9 mouse cellular contexts compared by ENCODE assay signal in the genomic region with DNA sequence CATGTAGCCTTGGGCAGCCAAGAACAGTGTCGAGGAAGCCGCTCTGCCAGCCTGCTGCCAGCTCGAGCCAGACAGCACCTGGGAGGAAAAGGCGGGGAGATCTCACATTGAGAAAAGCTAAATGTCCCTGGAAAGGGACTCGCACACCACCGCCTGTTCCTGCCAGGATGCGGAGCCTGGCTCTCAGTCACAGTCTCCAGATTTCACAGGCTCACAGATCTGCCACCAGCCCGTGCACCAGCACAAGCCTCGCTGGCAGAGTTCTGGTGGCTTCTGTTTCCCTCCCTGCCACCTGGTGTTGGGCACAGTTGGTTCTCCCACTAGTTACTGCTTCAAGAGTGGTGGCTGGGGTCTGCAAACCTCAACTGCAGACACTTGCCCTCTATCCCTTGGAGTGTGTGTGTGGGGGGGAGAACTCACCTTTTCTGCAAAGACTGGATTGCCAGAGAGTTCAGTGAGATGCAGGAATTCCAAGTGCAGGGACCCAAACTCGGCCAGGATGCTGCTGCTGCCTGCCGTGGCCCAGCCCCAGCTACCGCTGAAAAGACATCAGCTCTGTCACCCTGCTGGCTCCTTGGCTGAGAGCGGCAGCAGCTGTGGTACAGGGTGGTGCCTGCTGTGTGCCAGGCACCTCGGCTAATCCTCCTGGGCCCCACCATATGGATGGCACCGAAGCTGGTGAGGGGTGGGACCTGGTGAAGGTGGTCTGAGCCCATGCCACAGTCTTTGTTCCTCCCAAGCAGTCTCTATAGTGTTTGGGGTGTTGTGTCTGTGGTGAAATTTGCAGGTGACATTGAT. TPM values are rescaled to one million over a fixed set of nuclear protein-coding genes. Genes with fewer than 3 reads are reported as not detected.
DNase-seq lines count a peak whose midpoint lies in the region; ATAC-seq lines count a peak whose summit lies in the region.
"Had no signal": no experiment of that assay in that cellular context is flagged by ENCODE, and none has a peak within 500 bp of the region (broad histone marks: within the 10 kb centered on the region; RNA-seq: fewer than 3 reads in every experiment).

No protein-coding gene starts in this region.

- 0 out of 2 replicates have a peak, but pooled peaks cover 9% of the 10 kb centered on the region for H3K36me3 ChIP-seq in heart, embryonic 14.5 days (ENCODE audit: control insufficient read depth, insufficient read depth, low read length)
- no peaks in the 10 kb centered on the region for H3K36me3 ChIP-seq in forebrain, embryonic 12.5 days (replicated peaks)
- H3K36me3 ChIP-seq in neural tube, embryonic 15.5 days: no peaks in the 10 kb centered on the region
- H3K36me3 ChIP-seq: liver, embryonic 13.5 days had no signal

- H3K4me3 ChIP-seq in heart, embryonic 14.5 days (ENCODE audit: control insufficient read depth in 1 of 2, insufficient read depth in 1 of 2, low read depth in 1 of 2, low read length in 2 of 2): no peak overlapping the region
- no peak overlapping the region for H3K4me3 ChIP-seq in forebrain, embryonic 12.5 days (replicated peaks)
- H3K4me3 ChIP-seq in neural tube, embryonic 15.5 days (replicated peaks): no peak overlapping the region
- H3K4me3 ChIP-seq: liver, embryonic 13.5 days had no signal

- peaks cover 28 to 36% of the 10 kb centered on the region in 2 experiments for H3K4me1 ChIP-seq in heart, embryonic 14.5 days (ENCODE audit: control insufficient read depth in 2 of 2, insufficient read depth in 2 of 2, low read length in 2 of 2)
- peaks cover 38% of the 10 kb centered on the region for H3K4me1 ChIP-seq in forebrain, embryonic 12.5 days
- peaks cover 29% of the 10 kb centered on the region for H3K4me1 ChIP-seq in neural tube, embryonic 15.5 days

- no peak overlapping the region for H3K4me2 ChIP-seq in heart, embryonic 14.5 days (ENCODE audit: low read length)
- H3K4me2 ChIP-seq in forebrain, embryonic 12.5 days: no peak overlapping the region
- no peak overlapping the region for H3K4me2 ChIP-seq in neural tube, embryonic 15.5 days
- H3K4me2 ChIP-seq: liver, embryonic 13.5 days had no signal

- intact Hi-C loops in gastrocnemius, postnatal 36 days (cut with DNase I): loop anchor here (5.0 kb wide), 1 partner anchor 132 kb away; no protein-coding TSS in a partner anchor

- no peak for DNase-seq in heart, adult 9 months (ENCODE audit: low spot score in 2 of 2)
- DNase-seq in layer of hippocampus, adult 9-11 months: peak; percentile 92
- no peak for DNase-seq in thymus, postnatal 0 days (ENCODE audit: low spot score)
- DNase-seq in gastrocnemius, postnatal 36 days: no peak
- DNase-seq in urinary bladder, postnatal 14 days (ENCODE audit: low spot score): no peak
- DNase-seq: liver, embryonic 13.5 days had no signal

- H3K27me3 ChIP-seq in heart, embryonic 14.5 days (ENCODE audit: control insufficient read depth, insufficient read depth, low read length): no peaks in the 10 kb centered on the region
- H3K27me3 ChIP-seq in forebrain, embryonic 12.5 days: no peaks in the 10 kb centered on the region
- H3K27me3 ChIP-seq in neural tube, embryonic 15.5 days (replicated peaks): no peaks in the 10 kb centered on the region
- H3K27me3 ChIP-seq: liver, embryonic 13.5 days had no signal

- no peaks in the 10 kb centered on the region for H3K9me3 ChIP-seq in heart, embryonic 14.5 days (ENCODE audit: control insufficient read depth, low read length)
- no peaks in the 10 kb centered on the region for H3K9me3 ChIP-seq in forebrain, embryonic 12.5 days
- H3K9me3 ChIP-seq in neural tube, embryonic 15.5 days (replicated peaks): no peaks in the 10 kb centered on the region
- H3K9me3 ChIP-seq: liver, embryonic 13.5 days had no signal

- no peak for ATAC-seq in heart, embryonic 14.5 days (ENCODE audit: insufficient number of reproducible peaks, insufficient read depth, low FRiP score, low read depth)
- no peak for ATAC-seq in forebrain, embryonic 12.5 days (ENCODE audit: low FRiP score)
- no peak; the same call in 1 of the 2 replicates for ATAC-seq in neural tube, embryonic 15.5 days (ENCODE audit: low FRiP score)

- 79% methylated on average over 15 of the region's 15 CpGs for WGBS in heart, embryonic 14.5 days
- 72% methylated on average over 15 of the region's 15 CpGs for whole genome bisulfite sequencing in forebrain, embryonic 12.5 days
- 59% methylated on average over 15 of the region's 15 CpGs for WGBS in neural tube, embryonic 15.5 days

- H3K27ac ChIP-seq in heart, embryonic 14.5 days (replicated peaks in 1 of 2; ENCODE audit: control insufficient read depth in 1 of 2, insufficient read depth in 1 of 2, low read depth in 2 of 2, low read length in 2 of 2): no peak overlapping the region
- H3K27ac ChIP-seq in forebrain, embryonic 12.5 days: peak overlapping the region; percentile 53; the same call in 1 of the 2 replicates
- peak overlapping the region; percentile 54 for H3K27ac ChIP-seq in neural tube, embryonic 15.5 days (replicated peaks)
- H3K27ac ChIP-seq: liver, embryonic 13.5 days had no signal

- H3K9ac ChIP-seq in heart, embryonic 14.5 days (ENCODE audit: low read length): peak overlapping the region; percentile 68; the same call in 1 of the 2 replicates
- H3K9ac ChIP-seq in forebrain, embryonic 12.5 days: no peak overlapping the region
- H3K9ac ChIP-seq in neural tube, embryonic 15.5 days (replicated peaks): no peak overlapping the region
- H3K9ac ChIP-seq: liver, embryonic 13.5 days had no signal

RNA-seq across cellular contexts. Expression of a gene that starts 28.6 kb away (rescaled TPM):
- polyA plus RNA-seq in heart, embryonic 14.5 days (2014; fragmentation: Nextera tagmentation; extraction: Ambion mirVana): 41.5 and 43.6 TPM in 2 replicates
- polyA plus RNA-seq in forebrain, embryonic 12.5 days (2016; fragmentation: Nextera tagmentation; extraction: Ambion mirVana): 9.3 and 14.8 TPM in 2 replicates
- polyA plus RNA-seq in neural tube, embryonic 15.5 days (2015; fragmentation: Nextera tagmentation; extraction: Ambion mirVana): 8.4 and 19.4 TPM in 2 replicates
- polyA plus RNA-seq in thymus, postnatal 0 days (2015; fragmentation: Nextera tagmentation; extraction: Ambion mirVana): 4.8 and 6.8 TPM in 2 replicates
- total RNA-seq in gastrocnemius, postnatal 36 days (2021): 1 to 10 TPM; 4.9 to 6.1 TPM

RNA-seq across cellular contexts. Expression of a gene that starts 45.4 kb away (rescaled TPM):
- 170 and 175 TPM in 2 replicates for polyA plus RNA-seq in heart, embryonic 14.5 days (2014; fragmentation: Nextera tagmentation; extraction: Ambion mirVana)
- polyA plus RNA-seq in forebrain, embryonic 12.5 days (2016; fragmentation: Nextera tagmentation; extraction: Ambion mirVana): 125 and 129 TPM in 2 replicates
- 166 and 177 TPM in 2 replicates for polyA plus RNA-seq in neural tube, embryonic 15.5 days (2015; fragmentation: Nextera tagmentation; extraction: Ambion mirVana)
- 98.6 and 104 TPM in 2 replicates for polyA plus RNA-seq in thymus, postnatal 0 days (2015; fragmentation: Nextera tagmentation; extraction: Ambion mirVana)
- 100 to 1,000 TPM; 124 to 130 TPM for total RNA-seq in gastrocnemius, postnatal 36 days (2021)

Comparison
In these comparisons a context has a peak if more than half of its experiments do, and no peak if none do; other contexts are left out.
1. H3K27ac ChIP-seq: peak in forebrain, embryonic 12.5 days (single experiment) and neural tube, embryonic 15.5 days (single experiment); none in heart, embryonic 14.5 days (0 of 2).